Mouse (Mus musculus): Measurements from ENCODE around the gene Slc6a2.
A peak's percentile ranks its signal among the peaks of the same experiment; 100 is the strongest.

The Slc6a2 gene

DNA sequence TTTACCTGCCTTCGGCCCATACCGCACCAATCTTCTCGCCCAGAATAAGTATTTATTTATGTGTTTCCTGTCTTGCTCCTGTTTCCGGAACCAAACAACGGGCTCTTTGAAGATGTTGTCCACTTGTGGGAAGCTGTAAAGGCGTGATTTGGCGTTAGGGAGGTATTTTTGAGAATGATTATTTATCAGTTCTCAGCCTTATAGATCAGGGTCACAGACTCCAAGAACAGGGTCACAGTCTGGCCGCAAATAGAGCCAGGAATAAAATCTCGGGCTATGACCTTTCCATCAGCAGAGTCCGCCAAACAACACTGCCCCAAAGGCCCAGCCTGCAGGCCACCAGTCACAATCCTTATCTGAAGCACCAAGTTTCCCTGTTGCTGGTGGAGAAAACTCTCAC lies at the start of gene Slc6a2:
Slc6a2 (plus strand) TSS at position 301 of the 400 bp plus-strand sequence.
- DNase-seq (ENCODE audit: extremely low spot score, low read depth, low spot score) = no peak

DNA sequence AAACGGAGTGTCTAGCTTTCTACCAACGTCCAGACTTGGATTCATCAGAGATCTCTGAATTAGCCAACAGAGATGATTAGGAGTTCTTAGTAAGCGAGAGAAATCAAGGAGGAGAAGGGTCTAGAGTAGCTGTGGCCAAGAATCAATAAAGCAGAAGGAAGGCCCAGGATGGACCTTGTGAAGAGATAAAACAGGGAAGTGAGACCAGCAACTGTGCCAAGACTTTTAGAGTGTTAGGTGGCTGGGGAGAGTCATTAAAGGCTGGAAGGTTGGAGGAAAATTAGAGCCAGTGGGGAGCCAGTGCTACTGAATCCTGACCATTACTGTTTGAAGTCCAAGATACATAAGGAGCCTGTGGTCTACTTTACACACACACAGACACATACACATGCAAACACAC lies 48.4 kb upstream of the Slc6a2 start:
- no peak for DNase-seq (ENCODE audit: extremely low spot score, low read depth, low spot score)

- DNase-seq (ENCODE audit: extremely low spot score, low read depth, low spot score) = no peak
These were observed 46.5 kb upstream of the Slc6a2 start for GRCm38 (mm10) chr8:92913396-92913795.

GRCm38 (mm10) chr8:92916082-92916481 lies 43.8 kb upstream of the Slc6a2 start:
- DNase-seq (ENCODE audit: extremely low spot score, low read depth, low spot score) = no peak

DNA sequence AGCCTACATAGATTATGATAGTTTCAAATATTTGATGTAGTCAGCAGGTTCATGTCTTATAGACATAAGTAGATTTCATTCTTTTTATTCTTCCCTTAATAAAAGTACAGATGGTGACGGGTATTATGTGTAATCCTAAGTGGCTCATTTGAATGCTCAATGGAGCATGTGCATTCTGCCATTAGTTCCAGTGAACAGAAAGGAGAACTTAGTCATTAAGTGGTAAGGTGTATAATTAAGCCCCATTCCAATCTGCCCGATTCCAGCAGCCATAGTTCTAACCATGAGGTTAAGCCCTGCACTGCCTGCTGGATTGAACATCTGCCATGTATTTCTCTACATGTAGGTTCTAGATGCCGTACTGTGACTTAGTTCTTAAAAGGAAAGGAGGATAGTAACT lies 38.1 kb upstream of the Slc6a2 start:
- DNase-seq (ENCODE audit: extremely low spot score, low read depth, low spot score) = no peak

DNA sequence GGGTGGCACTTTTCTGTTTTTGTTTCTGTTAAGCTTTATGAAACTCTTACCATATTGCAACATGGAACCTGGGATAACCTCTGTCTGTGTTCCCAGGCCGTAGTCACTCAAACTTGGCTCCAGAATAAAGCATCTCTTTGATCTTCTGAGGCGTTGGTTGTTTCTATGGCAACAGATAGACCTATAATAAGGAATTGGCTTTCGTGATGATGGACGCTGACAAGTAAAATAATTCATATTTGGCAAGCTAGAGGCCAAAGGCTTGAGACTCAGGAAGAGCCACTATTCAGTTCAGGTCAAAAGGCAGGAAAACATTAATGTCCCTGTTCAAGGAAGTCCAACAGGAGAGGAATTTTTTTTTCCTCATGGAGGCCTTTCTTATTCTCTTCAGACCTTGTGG lies 30.9 kb upstream of the Slc6a2 start:
- no peak for DNase-seq (ENCODE audit: extremely low spot score, low read depth, low spot score)

DNA sequence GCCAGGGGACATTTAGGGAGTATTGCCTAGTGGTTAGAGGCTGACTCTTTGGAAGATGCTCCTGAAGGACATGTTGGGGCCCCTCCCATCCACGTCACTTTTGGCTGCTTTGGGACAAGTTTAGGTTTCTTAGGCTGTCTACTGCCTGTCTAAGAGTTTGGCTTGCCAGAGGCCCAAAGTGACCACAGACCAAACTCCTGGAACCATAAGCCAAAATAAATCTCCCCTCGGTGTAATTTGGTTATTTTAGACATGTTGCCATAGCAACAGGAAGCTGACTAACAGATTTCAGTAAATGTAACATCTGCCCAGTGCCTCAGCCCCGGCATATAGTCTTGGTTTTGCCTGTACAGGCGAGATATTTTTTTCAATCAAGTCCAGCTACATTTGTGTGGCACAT lies 21.8 kb upstream of the Slc6a2 start:
- no peak for DNase-seq (ENCODE audit: extremely low spot score, low read depth, low spot score)

- no peak for DNase-seq (ENCODE audit: extremely low spot score, low read depth, low spot score)
These were observed 10.8 kb upstream of the Slc6a2 start for GRCm38 (mm10) chr8:92949071-92949470.

DNA sequence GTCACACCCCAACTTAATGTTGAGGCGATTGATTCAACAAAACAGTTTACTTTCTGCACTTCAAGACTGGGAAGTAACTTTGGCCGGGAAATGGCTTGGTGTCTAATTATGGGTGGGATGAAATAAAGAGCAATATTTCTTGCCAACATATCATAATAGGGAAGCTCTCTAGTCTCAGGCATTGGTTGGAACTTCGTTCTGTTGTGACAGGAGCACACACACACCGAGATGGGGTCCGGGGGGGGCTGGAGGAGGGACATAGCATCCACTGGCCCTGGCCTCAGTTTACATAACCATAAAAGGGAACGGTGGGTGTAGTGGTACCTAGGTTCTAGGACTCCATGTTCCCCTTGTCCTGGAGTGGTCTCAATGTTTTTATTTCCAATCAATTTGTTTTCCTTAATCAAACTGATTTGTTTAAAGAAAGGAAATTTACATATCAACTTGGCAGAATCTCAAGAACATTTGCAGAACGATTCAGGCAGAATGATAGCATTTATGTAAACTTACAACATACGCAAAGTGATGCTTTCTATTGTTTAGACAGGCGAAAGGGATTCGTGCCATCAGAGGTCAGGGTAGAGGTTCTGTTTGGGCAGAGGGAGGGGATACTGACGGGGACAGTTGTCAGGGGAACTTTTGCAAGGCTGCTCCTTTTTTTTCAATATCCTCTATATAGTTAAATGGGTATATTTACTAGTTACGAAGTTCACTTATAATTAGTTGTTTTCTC lies 9.1 kb upstream of the Slc6a2 start:
- DNase-seq (ENCODE audit: extremely low spot score, low read depth, low spot score) = no peak

DNA sequence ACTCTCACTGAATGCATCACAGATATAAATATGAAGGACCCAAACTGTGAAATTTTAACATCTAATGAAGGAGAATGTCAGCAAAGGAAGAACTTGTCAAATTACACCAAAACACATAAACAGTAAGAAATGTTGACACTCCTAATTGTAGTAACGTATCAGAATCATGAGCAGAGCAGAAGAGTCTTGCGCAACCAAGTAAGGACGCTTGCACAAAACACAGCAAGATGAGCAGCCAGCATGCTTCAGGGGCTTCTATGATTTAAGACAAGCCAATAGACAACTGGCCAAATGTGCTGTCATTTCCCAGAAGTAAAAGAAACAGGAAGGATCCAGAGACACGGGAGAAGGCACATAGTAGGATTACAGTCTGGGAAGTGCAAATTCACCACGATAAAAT lies 5.8 kb upstream of the Slc6a2 start:
- DNase-seq (ENCODE audit: extremely low spot score, low read depth, low spot score) = no peak

GRCm38 (mm10) chr8:92960451-92960911 lies 602 bp downstream of the Slc6a2 start:
- DNase-seq (ENCODE audit: extremely low spot score, low read depth, low spot score) = no peak

GRCm38 (mm10) chr8:92961088-92961487 lies 1.2 kb downstream of the Slc6a2 start:
- no peak for DNase-seq (ENCODE audit: extremely low spot score, low read depth, low spot score)

- no peak for DNase-seq (ENCODE audit: extremely low spot score, low read depth, low spot score)
These were observed 4.7 kb downstream of the Slc6a2 start for GRCm38 (mm10) chr8:92964556-92964955.

- DNase-seq (ENCODE audit: extremely low spot score, low read depth, low spot score) = no peak
These were observed 13.1 kb downstream of the Slc6a2 start for GRCm38 (mm10) chr8:92972949-92973348.

GRCm38 (mm10) chr8:92976656-92977055 lies 16.8 kb downstream of the Slc6a2 start:
- DNase-seq (ENCODE audit: extremely low spot score, low read depth, low spot score) = no peak

DNA sequence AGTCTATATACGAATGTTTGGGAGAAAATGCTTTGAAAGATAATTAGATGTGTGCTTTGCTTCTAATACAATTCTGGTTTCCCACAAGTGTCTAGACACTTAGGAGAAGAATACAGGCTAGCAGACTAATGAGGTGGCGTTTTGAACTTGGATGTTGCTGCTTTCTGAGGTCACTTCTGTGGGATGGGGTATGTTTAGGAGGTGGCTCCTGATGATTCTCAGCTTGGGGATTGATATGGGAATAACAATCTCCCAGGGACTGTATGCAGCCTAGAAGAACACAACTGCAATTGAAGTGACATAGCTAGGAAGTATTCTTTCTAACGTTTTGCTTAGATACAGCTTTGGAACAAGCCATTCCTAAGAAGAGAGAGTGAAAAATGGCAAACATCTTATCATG lies 22.6 kb downstream of the Slc6a2 start:
- DNase-seq (ENCODE audit: extremely low spot score, low read depth, low spot score) = no peak

DNA sequence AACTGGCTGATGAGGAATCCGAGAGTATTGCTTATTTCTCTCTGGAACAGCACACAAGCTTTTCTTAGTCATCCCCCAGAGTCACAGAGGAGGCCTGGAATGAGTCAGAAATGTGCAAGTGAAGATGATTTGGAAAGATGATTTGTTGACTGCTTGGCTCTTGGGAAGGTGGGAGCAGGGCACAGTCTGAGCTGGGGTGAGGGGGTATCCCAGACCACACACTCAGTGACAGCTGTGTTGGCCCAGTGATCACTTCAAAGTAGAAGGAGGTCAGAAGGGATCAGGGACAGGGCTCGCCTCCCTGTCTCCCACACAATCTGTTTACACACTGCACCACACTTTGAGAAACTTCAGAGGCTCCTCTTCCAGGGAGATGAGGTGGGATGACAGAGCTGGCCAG lies 24.5 kb downstream of the Slc6a2 start:
- DNase-seq (ENCODE audit: extremely low spot score, low read depth, low spot score) = no peak

GRCm38 (mm10) chr8:92996840-92997239 lies 37.0 kb downstream of the Slc6a2 start:
- DNase-seq (ENCODE audit: extremely low spot score, low read depth, low spot score) = peak; percentile 12

- peak; percentile 42 for DNase-seq (ENCODE audit: extremely low spot score, low read depth, low spot score)
These were observed 38.7 kb downstream of the Slc6a2 start for GRCm38 (mm10) chr8:92998600-92998999.

GRCm38 (mm10) chr8:93010286-93010685 lies 50.4 kb downstream of the Slc6a2 start:
- DNase-seq (ENCODE audit: extremely low spot score, low read depth, low spot score) = peak; percentile 42

- DNase-seq (ENCODE audit: extremely low spot score, low read depth, low spot score) = peak; percentile 12
These were observed 51.6 kb downstream of the Slc6a2 start for GRCm38 (mm10) chr8:93011439-93011838.

- no peak for DNase-seq (ENCODE audit: extremely low spot score, low read depth, low spot score)
These were observed 52.3 kb downstream of the Slc6a2 start for GRCm38 (mm10) chr8:93012226-93012625.

DNA sequence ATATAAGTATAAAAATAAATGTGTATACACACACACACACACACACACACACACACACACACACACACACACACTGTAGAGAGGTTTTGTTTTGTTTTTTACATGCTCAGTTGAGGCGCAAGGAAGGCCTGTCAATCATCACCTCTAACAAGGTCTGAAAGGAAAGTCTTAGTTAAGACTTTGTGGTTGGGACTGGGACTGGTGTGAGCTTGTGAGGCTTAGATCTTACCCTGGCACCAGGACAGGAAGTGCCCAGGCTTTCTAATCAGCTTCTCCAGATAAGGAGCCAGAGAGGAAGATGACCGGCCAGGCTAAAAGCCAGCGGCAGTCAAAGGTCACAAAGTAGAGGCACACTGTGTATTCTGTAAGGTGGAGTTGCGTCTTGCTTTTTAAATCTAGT lies 54.4 kb downstream of the Slc6a2 start:
- no peak for DNase-seq (ENCODE audit: extremely low spot score, low read depth, low spot score)
